Mouse (Mus musculus): ENCODE data around the gene Esam. TPM values are rescaled to one million over a fixed set of nuclear protein-coding genes. Genes with fewer than 3 reads are reported as not detected.

Gene Esam
- polyA plus RNA-seq, 1 experiment from 2014 or later: 68.5 TPM

GRCm38 (mm10) chr9:37544447-37545165, 16.7 kb downstream of the Esam start:
- ATAC-seq (replicated peaks; ENCODE audit: low FRiP score, low read depth): peak; percentile 58
- H3K27me3 ChIP-seq (ENCODE audit: insufficient read depth, low read length): peaks cover 10% of the 10 kb centered on the region
- H3K9me3 ChIP-seq (replicated peaks; ENCODE audit: low read length): no peaks in the 10 kb centered on the region
- peak overlapping the region; percentile 76 for H3K4me2 ChIP-seq (ENCODE audit: low read length)
- peaks cover 11% of the 10 kb centered on the region for H3K4me1 ChIP-seq (replicated peaks; ENCODE audit: insufficient read depth, low read length)
- peak; percentile 70 for DNase-seq (ENCODE audit: low spot score)
- H3K4me3 ChIP-seq (replicated peaks; ENCODE audit: low read depth, low read length): peak overlapping the region; percentile 40
- WGBS: 7% methylated on average over 29 of the region's 29 CpGs
- TF ChIP-seq CTCF (IDR thresholded peaks at IDR 0.05; ENCODE audit: low read depth): peak; percentile 73
- no peak overlapping the region for H3K27ac ChIP-seq
- no peaks in the 10 kb centered on the region for H3K36me3 ChIP-seq (ENCODE audit: insufficient read depth, low read length)
- H3K9ac ChIP-seq (ENCODE audit: low read depth, low read length): peak overlapping the region; percentile 35; the same call in 1 of the 2 replicates

- Histone ChIP-seq H3K27ac (no peak overlapping the region), H3K36me3 (ENCODE audit: insufficient read depth, low read length) (no peaks in the 10 kb centered on the region), H3K4me2 (ENCODE audit: low read length) (peak overlapping the region; percentile 76), H3K9me3 (replicated peaks; ENCODE audit: low read length) (no peaks in the 10 kb centered on the region), H3K9ac (ENCODE audit: low read depth, low read length) (no peak overlapping the region), H3K27me3 (ENCODE audit: insufficient read depth, low read length) (peaks cover 12% of the 10 kb centered on the region), H3K4me3 (replicated peaks; ENCODE audit: low read depth, low read length) (peak overlapping the region; percentile 40), H3K4me1 (replicated peaks; ENCODE audit: insufficient read depth, low read length) (peaks cover 11% of the 10 kb centered on the region)
- peak; percentile 47 for ATAC-seq (replicated peaks; ENCODE audit: low FRiP score, low read depth)
- no peak for DNase-seq (ENCODE audit: low spot score)
- 20% methylated on average over 17 of the region's 17 CpGs for WGBS
- no peak for TF ChIP-seq CTCF (IDR thresholded peaks at IDR 0.05; ENCODE audit: low read depth)
Measured at GRCm38 (mm10) chr9:37545166-37545610, 17.3 kb downstream of the Esam start.

GRCm38 (mm10) chr9:37545847-37546452, 18.1 kb downstream of the Esam start:
- Histone ChIP-seq H3K27ac (no peak overlapping the region), H3K9ac (ENCODE audit: low read depth, low read length) (no peak overlapping the region), H3K4me2 (ENCODE audit: low read length) (no peak overlapping the region), H3K9me3 (replicated peaks; ENCODE audit: low read length) (no peaks in the 10 kb centered on the region), H3K27me3 (ENCODE audit: insufficient read depth, low read length) (peaks cover 17% of the 10 kb centered on the region), H3K36me3 (ENCODE audit: insufficient read depth, low read length) (no peaks in the 10 kb centered on the region), H3K4me3 (replicated peaks; ENCODE audit: low read depth, low read length) (no peak overlapping the region), H3K4me1 (replicated peaks; ENCODE audit: insufficient read depth, low read length) (peaks cover 11% of the 10 kb centered on the region)
- WGBS: 25% methylated on average over 27 of the region's 27 CpGs
- DNase-seq (ENCODE audit: low spot score) (no peak), ATAC-seq (replicated peaks; ENCODE audit: low FRiP score, low read depth) (no peak)
- TF ChIP-seq CTCF (IDR thresholded peaks at IDR 0.05; ENCODE audit: low read depth): no peak

- Histone ChIP-seq H3K9me3 (replicated peaks; ENCODE audit: low read length) (no peaks in the 10 kb centered on the region), H3K4me3 (replicated peaks; ENCODE audit: low read depth, low read length) (no peak overlapping the region), H3K36me3 (ENCODE audit: insufficient read depth, low read length) (no peaks in the 10 kb centered on the region), H3K27ac (no peak overlapping the region), H3K27me3 (ENCODE audit: insufficient read depth, low read length) (peaks cover 20% of the 10 kb centered on the region), H3K4me2 (ENCODE audit: low read length) (no peak overlapping the region), H3K9ac (ENCODE audit: low read depth, low read length) (no peak overlapping the region), H3K4me1 (replicated peaks; ENCODE audit: insufficient read depth, low read length) (peaks cover 12% of the 10 kb centered on the region)
- DNase-seq (ENCODE audit: low spot score) (no peak), ATAC-seq (replicated peaks; ENCODE audit: low FRiP score, low read depth) (no peak)
- TF ChIP-seq CTCF (IDR thresholded peaks at IDR 0.05; ENCODE audit: low read depth): peak; percentile 45
- 75% methylated on average over 1 of the region's 1 CpGs for WGBS
Measured at GRCm38 (mm10) chr9:37546889-37547288, 19.0 kb downstream of the Esam start.

GRCm38 (mm10) chr9:37550435-37550834, 22.6 kb downstream of the Esam start:
- peaks cover 7% of the 10 kb centered on the region; the same call in 1 of the 2 replicates for H3K4me1 ChIP-seq (replicated peaks; ENCODE audit: insufficient read depth, low read length)
- H3K27ac ChIP-seq: no peak overlapping the region
- no peak overlapping the region for H3K4me2 ChIP-seq (ENCODE audit: low read length)
- no peak overlapping the region for H3K9ac ChIP-seq (ENCODE audit: low read depth, low read length)
- no peak for TF ChIP-seq CTCF (IDR thresholded peaks at IDR 0.05; ENCODE audit: low read depth)
- H3K9me3 ChIP-seq (replicated peaks; ENCODE audit: low read length): no peaks in the 10 kb centered on the region
- ATAC-seq (replicated peaks; ENCODE audit: low FRiP score, low read depth) (no peak), DNase-seq (ENCODE audit: low spot score) (no peak)
- no peak overlapping the region for H3K4me3 ChIP-seq (replicated peaks; ENCODE audit: low read depth, low read length)
- peaks cover 23% of the 10 kb centered on the region for H3K27me3 ChIP-seq (ENCODE audit: insufficient read depth, low read length)
- 63% methylated on average over 1 of the region's 1 CpGs for WGBS
- H3K36me3 ChIP-seq (ENCODE audit: insufficient read depth, low read length): no peaks in the 10 kb centered on the region

GRCm38 (mm10) chr9:37551751-37552531, 24.1 kb downstream of the Esam start:
- no peak overlapping the region; the same call in 1 of the 2 replicates for H3K9ac ChIP-seq (ENCODE audit: low read depth, low read length)
- H3K27me3 ChIP-seq (ENCODE audit: insufficient read depth, low read length): peaks cover 13% of the 10 kb centered on the region
- 0 out of 2 replicates have a peak, but pooled peaks cover 6% of the 10 kb centered on the region for H3K4me1 ChIP-seq (replicated peaks; ENCODE audit: insufficient read depth, low read length)
- H3K27ac ChIP-seq: no peak overlapping the region
- H3K36me3 ChIP-seq (ENCODE audit: insufficient read depth, low read length): no peaks in the 10 kb centered on the region
- H3K9me3 ChIP-seq (replicated peaks; ENCODE audit: low read length): no peaks in the 10 kb centered on the region
- TF ChIP-seq CTCF (IDR thresholded peaks at IDR 0.05; ENCODE audit: low read depth): no peak
- H3K4me3 ChIP-seq (replicated peaks; ENCODE audit: low read depth, low read length): peak overlapping the region; percentile 39
- DNase-seq (ENCODE audit: low spot score) (no peak), ATAC-seq (replicated peaks; ENCODE audit: low FRiP score, low read depth) (no peak)
- peak overlapping the region; percentile 74 for H3K4me2 ChIP-seq (ENCODE audit: low read length)
- WGBS: 4% methylated on average over 23 of the region's 23 CpGs

All from kidney, postnatal 0 days (tissue).